Mouse (Mus musculus) megakaryocyte, adult 5-6 weeks (primary cell): Measurements from ENCODE around the gene Usp4. TPM values are rescaled to one million over a fixed set of nuclear protein-coding genes. Genes with fewer than 3 reads are reported as not detected.

Experiments
- ATAC-seq: 2 replicates; pipeline ENCODE4 v1.8.0; 2016; ENCODE audit warnings: mild to moderate bottlenecking, inconsistent platforms; ENCODE audit not compliant: poor library complexity, severe bottlenecking
- total RNA-seq, 2 experiments: library from RNA; stranded (forward) in 1 of 2; stranded (reverse) in 1 of 2; fragments of 153-499, 151-499 nt in 1 of 2; fragments of 221-1000, 200-1000 nt in 1 of 2; gene quantifications; 2 replicates each; pipeline versions ENCODE4 v1.2.3 to v1.2.4; 2015 to 2017

Gene Usp4
- total RNA-seq, 2 experiments from 2014 or later: 75.0 to 148 TPM

GRCm38 (mm10) chr9:108341801-108342200 is 5.9 kb upstream of the Usp4 start:
- no peak for ATAC-seq

- peak; percentile 14 for ATAC-seq
Measured at GRCm38 (mm10) chr9:108342301-108342831, 5.3 kb upstream of the Usp4 start.

GRCm38 (mm10) chr9:108343331-108343730 is 4.3 kb upstream of the Usp4 start:
- no peak for ATAC-seq

GRCm38 (mm10) chr9:108343835-108344234 is 3.8 kb upstream of the Usp4 start:
- ATAC-seq: no peak

- no peak for ATAC-seq
Measured at GRCm38 (mm10) chr9:108344471-108344870, 3.2 kb upstream of the Usp4 start.

GRCm38 (mm10) chr9:108347024-108347423 is 629 bp upstream of the Usp4 start:
- no peak for ATAC-seq

- ATAC-seq: no peak
Measured at GRCm38 (mm10) chr9:108348290-108348680, 632 bp downstream of the Usp4 start.

GRCm38 (mm10) chr9:108349727-108350126 is 2.1 kb downstream of the Usp4 start:
- ATAC-seq: no peak

- no peak for ATAC-seq
Measured at GRCm38 (mm10) chr9:108378234-108378633, 30.6 kb downstream of the Usp4 start.

GRCm38 (mm10) chr9:108378736-108379135 is 31.1 kb downstream of the Usp4 start:
- ATAC-seq: no peak

GRCm38 (mm10) chr9:108379294-108379693 is 31.6 kb downstream of the Usp4 start:
- ATAC-seq: no peak

GRCm38 (mm10) chr9:108381382-108381781 is 33.7 kb downstream of the Usp4 start:
- no peak for ATAC-seq

GRCm38 (mm10) chr9:108385006-108385405 is 37.4 kb downstream of the Usp4 start:
- no peak for ATAC-seq

- ATAC-seq: no peak
Measured at GRCm38 (mm10) chr9:108386816-108387215, 39.2 kb downstream of the Usp4 start.

GRCm38 (mm10) chr9:108388601-108389000 is 40.9 kb downstream of the Usp4 start:
- ATAC-seq: no peak

- ATAC-seq: no peak
Measured at GRCm38 (mm10) chr9:108389220-108389619, 41.6 kb downstream of the Usp4 start.

- ATAC-seq: no peak
Measured at GRCm38 (mm10) chr9:108392676-108393075, 45.0 kb downstream of the Usp4 start, which contains the start of gene 1700102P08Rik. TSS of gene 1700102P08Rik (plus strand) at chr9:108392805.

- no peak for ATAC-seq
Measured at GRCm38 (mm10) chr9:108394191-108394590, 46.5 kb downstream of the Usp4 start.

GRCm38 (mm10) chr9:108395427-108395826 is 47.8 kb downstream of the Usp4 start:
- no peak for ATAC-seq

- ATAC-seq: no peak
Measured at GRCm38 (mm10) chr9:108398324-108398723, 50.7 kb downstream of the Usp4 start.

- no peak for ATAC-seq
Measured at GRCm38 (mm10) chr9:108401186-108401960, 53.7 kb downstream of the Usp4 start.

GRCm38 (mm10) chr9:108403081-108403480 is 55.4 kb downstream of the Usp4 start:
- no peak for ATAC-seq
